Mouse (Mus musculus): ENCODE measurements at regions not wholly inside any gene's neighbourhood (a gene's known extent, or its start where the extent isn't known, plus 50 kb on each side); places are given as distances from the start of the nearest gene placed in this dataset.
"Not testable (repeated sequence)": the region's sequence is repeated elsewhere in the genome, so short reads cannot be mapped to it uniquely, and the experiment has no call there.

DNA sequence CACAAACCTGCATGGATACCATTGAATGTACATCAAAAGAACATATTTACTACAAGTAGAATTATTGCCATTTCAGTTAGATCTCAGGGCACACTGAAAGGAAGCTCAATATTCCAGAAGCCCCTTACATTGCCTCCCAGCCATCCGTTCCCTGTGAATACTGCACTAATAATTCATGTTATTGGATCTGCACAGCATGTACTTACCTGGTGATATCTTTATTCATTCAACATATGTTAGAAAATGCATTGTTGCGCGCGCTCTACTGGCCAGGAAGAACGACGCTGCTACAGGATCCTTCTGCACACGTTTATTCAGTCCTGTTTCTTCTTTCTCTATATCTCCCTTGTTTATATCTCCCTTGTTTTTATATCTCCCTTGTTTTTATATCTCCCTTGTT lies 586.3 kb upstream of the Marcks start:
- not testable (repeated sequence) for DNase-seq (ENCODE audit: low spot score in 2 of 2)

- no peak for DNase-seq (ENCODE audit: low spot score in 2 of 2)
Measured at GRCm38 (mm10) chr10:37720748-37721147, 582.0 kb upstream of the Marcks start.

DNA sequence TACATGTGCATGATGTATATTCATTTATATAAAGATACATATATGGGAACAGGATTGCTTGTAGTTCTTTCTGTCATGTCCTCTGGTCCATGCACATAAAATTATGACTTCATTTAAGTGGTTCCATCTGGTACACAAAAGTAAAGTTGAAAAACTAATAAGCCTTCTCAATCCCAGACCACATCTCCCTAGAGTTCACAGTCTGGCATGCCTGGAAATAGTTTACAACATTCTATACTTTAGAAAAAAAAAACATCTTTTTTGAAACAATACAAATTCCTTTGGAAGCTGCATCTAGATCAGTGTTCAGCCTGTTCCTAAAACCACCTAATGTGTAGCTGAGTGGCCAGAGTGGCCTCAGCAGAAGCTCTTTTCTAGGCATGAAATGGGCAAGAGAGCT lies 578.2 kb upstream of the Marcks start:
- DNase-seq (ENCODE audit: low spot score in 2 of 2), result no peak

DNA sequence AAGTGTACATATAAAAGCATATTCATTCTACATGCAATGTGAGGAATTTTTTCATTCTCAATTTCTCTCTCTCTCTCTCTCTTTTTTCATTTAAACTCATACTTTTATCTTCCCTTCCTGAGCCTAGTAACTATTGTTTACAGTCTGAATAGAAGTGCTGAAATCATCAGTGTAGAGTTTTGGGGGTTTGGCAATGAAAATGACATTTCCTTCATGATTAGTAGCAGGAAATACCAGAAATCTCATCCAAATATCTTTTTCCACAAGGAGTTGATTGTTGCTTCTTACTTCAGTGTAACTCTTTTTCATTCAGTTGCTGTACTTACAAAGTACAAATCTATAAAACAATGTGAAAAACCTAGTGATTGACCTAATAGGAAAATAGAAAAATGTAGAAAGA lies 572.7 kb upstream of the Marcks start:
- no peak for DNase-seq (ENCODE audit: low spot score in 2 of 2)

DNA sequence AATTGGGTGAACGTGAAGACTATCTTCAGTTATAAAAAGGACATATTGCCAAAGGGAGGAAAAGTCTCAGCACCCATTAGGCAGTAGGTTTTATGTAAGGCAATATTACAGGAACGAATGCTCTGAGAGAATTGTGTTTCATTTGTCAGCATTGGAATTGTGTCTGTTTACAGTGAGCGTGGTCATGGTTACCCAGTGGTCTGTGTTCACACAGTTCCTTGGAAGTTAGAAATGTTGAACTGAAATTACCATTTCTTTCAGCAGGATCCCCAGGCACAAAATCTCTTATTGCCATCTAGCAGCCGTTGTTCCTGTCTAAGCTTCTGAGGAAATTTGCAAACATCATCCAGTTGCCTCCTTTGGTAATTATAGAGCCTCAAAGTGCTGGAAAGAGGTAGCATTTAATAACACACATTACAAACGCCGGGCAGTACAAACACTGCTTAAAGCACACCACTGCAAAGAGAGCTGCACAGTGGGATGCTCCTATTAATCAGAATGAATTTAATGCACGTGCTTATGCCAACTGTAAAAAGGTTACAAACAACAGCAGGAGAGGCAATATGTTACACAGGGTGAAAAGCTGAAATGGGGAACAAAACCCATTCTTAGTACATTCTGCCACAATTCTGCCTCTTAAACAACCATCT lies 555.4 kb upstream of the Marcks start:
- peak in 1 of 2 experiments; percentile 63 for DNase-seq (ENCODE audit: low spot score in 2 of 2)

- DNase-seq (ENCODE audit: low spot score in 2 of 2), result no peak
Measured at GRCm38 (mm10) chr10:37692851-37693250, 554.1 kb upstream of the Marcks start.

GRCm38 (mm10) chr10:37691939-37692338 lies 553.2 kb upstream of the Marcks start:
- peak; percentile 19 to 65 for DNase-seq (ENCODE audit: low spot score in 2 of 2)

GRCm38 (mm10) chr10:37683101-37683500 lies 544.4 kb upstream of the Marcks start:
- no peak for DNase-seq (ENCODE audit: low spot score in 2 of 2)

GRCm38 (mm10) chr10:37680601-37681000 lies 541.9 kb upstream of the Marcks start:
- DNase-seq (ENCODE audit: low spot score in 2 of 2), result no peak

- DNase-seq (ENCODE audit: low spot score in 2 of 2), result no peak
Measured at GRCm38 (mm10) chr10:37677826-37678225, 539.1 kb upstream of the Marcks start.

DNA sequence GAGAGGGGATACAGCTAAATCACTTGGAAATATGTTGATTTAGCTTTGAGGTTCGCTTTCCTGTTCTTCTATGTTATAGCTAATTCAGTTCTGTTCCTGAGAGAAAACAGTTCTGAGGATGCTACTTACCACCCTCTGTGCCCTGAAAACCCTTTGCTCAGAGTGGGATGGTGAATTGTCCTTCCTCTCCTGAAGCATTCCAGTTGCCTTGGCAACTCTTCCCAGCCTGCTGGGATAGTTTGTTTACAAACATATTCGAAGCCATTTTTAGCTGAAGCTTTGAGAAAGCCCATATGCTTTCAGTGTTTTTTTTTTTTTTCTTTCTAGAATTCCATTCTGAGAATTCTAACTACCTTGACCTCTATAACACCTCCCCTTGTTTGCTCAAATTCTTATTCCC lies 530.1 kb upstream of the Marcks start:
- peak in 1 of 2 experiments; percentile 9 for DNase-seq (ENCODE audit: low spot score in 2 of 2)

- DNase-seq (ENCODE audit: low spot score in 2 of 2), result no peak
Measured at GRCm38 (mm10) chr10:37667031-37667745, 528.5 kb upstream of the Marcks start.

DNA sequence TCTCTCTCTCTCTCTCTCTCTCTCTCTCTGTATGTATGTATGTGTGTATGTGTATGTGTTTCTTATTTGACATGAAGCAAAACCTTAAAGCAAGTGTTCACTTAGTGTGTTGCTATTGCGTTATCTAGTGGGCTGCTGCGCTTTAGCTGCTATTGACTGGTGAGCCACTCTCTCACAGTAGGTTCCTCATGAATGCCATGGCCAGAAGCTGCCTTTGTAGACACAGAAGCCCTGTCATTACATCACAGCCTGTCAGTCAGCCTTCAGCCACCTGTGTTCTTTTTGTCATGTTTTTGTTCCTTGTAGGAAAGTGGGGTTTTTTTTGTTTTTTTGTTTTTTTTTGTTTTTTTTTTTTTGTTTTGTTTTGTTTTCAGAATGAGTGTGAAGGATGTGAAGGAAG lies 527.8 kb upstream of the Marcks start:
- DNase-seq (ENCODE audit: low spot score in 2 of 2), result no peak

- no peak for DNase-seq (ENCODE audit: low spot score in 2 of 2)
Measured at GRCm38 (mm10) chr10:37637001-37637562, 498.4 kb upstream of the Marcks start.

GRCm38 (mm10) chr10:37636421-37636820 lies 497.7 kb upstream of the Marcks start:
- no peak for DNase-seq (ENCODE audit: low spot score in 2 of 2)

GRCm38 (mm10) chr10:37630403-37630802 lies 491.7 kb upstream of the Marcks start:
- no peak for DNase-seq (ENCODE audit: low spot score in 2 of 2)

GRCm38 (mm10) chr10:37627900-37628299 lies 489.2 kb upstream of the Marcks start:
- no peak for DNase-seq (ENCODE audit: low spot score in 2 of 2)

- no peak for DNase-seq (ENCODE audit: low spot score in 2 of 2)
Measured at GRCm38 (mm10) chr10:37626758-37627201, 488.1 kb upstream of the Marcks start.

DNA sequence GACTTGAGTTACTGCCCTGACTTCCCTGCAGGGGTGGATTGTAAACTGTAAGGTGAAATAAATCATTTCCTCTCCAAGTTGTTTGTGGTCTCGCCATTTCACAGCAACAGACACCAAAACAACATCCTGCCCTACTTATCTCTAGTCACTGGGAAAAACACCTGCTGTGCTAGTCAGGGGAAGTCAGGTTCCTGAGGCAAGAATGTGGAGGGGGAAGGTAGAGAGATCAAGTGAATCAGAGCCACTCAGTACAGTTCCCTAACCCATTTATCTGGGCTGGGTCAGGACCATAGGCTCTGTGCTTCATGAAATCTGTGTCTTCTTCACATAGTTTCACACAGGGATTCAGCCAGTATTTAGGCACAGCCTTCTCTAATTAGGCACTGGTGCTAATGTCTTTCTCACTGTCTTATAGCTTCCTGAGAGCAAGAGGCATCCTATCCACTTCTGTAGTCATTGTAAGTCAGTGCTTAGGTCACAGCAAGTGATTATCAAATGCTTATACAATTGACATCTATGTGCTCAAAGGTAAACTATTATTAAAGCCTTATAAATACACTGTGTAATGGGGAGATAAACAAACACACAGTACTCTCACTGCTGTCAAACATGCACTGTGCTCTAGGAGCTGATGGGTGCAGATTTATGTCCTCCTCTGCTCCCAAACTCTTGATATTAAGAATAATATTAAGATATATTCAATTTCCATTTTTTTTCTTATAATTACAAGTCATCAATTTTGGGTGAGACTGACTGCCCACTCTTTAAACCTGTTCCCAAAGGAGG lies 487.4 kb upstream of the Marcks start:
- no peak for DNase-seq (ENCODE audit: low spot score in 2 of 2)

GRCm38 (mm10) chr10:37623041-37623440 lies 484.3 kb upstream of the Marcks start:
- no peak for DNase-seq (ENCODE audit: low spot score in 2 of 2)

DNA sequence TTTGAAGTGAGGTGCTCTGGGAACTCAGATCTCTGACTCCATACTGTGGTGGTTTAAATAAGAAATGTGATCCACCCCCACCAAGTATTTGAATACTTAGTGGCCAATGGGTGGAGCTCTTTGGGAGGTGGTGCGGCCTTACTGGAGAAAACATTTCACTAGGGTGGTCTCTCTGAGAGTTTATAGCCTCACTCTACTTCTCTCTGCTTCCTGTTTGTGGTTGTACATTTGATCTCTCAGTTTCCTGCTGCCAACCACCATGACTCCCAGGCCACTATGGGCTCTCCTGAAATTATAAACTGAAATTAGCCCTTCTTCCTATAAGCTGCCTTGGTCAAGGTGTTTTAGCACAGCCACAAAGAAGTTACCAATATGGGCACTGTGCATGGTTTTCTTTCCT lies 479.9 kb upstream of the Marcks start:
- no peak for DNase-seq (ENCODE audit: low spot score in 2 of 2)

All from layer of hippocampus, adult 18-20 months (tissue).